Mouse (Mus musculus) midbrain, postnatal 0 days (tissue): ENCODE results near the gene Ccl6. TPM values are rescaled to one million over a fixed set of nuclear protein-coding genes. Genes with fewer than 3 reads are reported as not detected.

ENCODE experiments used
- ATAC-seq: fragments of 200-750 bp; cut with Nextera tagmentation; 2 replicates; pipeline ENCODE4 v1.8.0; 2017; ENCODE audit warnings: moderate number of reproducible peaks, mild to moderate bottlenecking, moderate TSS enrichment, moderate library complexity; ENCODE audit not compliant: low FRiP score
- DNase-seq: peaks from one replicate; pipeline ENCODE4 v3.0.0-alpha.2; 2015; ENCODE audit warnings: low spot score
- H3K27ac ChIP-seq: fragments of 300-500 bp; sonication (generic); 2 replicates; pipeline ENCODE4 v1.5.1; 2014; ENCODE audit warnings: low read depth, mild to moderate bottlenecking, low read length, mixed read lengths
- H3K27me3 ChIP-seq: fragments of 300-500 bp; sonication (generic); 2 replicates; pipeline ENCODE4 v1.6.1; 2014; ENCODE audit warnings: low read length, control low read depth, mixed read lengths; ENCODE audit not compliant: insufficient read depth
- H3K36me3 ChIP-seq: fragments of 300-500 bp; sonication (generic); 2 replicates; pipeline ENCODE4 v1.6.1; 2014; ENCODE audit warnings: low read length, control low read depth, mixed read lengths; ENCODE audit not compliant: insufficient read depth
- H3K4me1 ChIP-seq: fragments of 300-500 bp; sonication (generic); 2 replicates; pipeline ENCODE4 v1.6.1; 2014; ENCODE audit warnings: mild to moderate bottlenecking, control low read depth, antibody characterized with exemption, low read length, mixed read lengths; ENCODE audit not compliant: insufficient read depth
- H3K4me2 ChIP-seq: fragments of 300-500 bp; sonication (generic); 2 replicates; pipeline ENCODE4 v1.6.1; 2014; ENCODE audit warnings: low read depth, mild to moderate bottlenecking, low read length, mixed read lengths; ENCODE audit not compliant: poor library complexity, severe bottlenecking
- H3K4me3 ChIP-seq: fragments of 300-500 bp; sonication (generic); 2 replicates; pipeline ENCODE4 v1.5.1; 2014; ENCODE audit warnings: low read depth, mild to moderate bottlenecking, low read length, moderate library complexity
- H3K9ac ChIP-seq: fragments of 300-500 bp; sonication (generic); replicated peaks from 2 replicates; pipeline ENCODE4 v1.6.1; 2014; ENCODE audit warnings: mild to moderate bottlenecking, low read length, moderate library complexity, mixed read lengths; ENCODE audit not compliant: poor library complexity, severe bottlenecking
- H3K9me3 ChIP-seq: fragments of 300-500 bp; sonication (generic); 2 replicates; pipeline ENCODE4 v1.6.1; 2016; ENCODE audit warnings: low read length, control low read depth
- CTCF ChIP-seq: IDR thresholded peaks from 2 replicates; pipeline ENCODE4 v1.5.1; 2016; ENCODE audit warnings: antibody characterized with exemption, mild to moderate bottlenecking
- WGBS: fragments of 180-500 bp; shearing (Covaris S2); extraction: QIAGEN DNeasy Blood & Tissue Kit; methylation state at CpG from one replicate; pipeline ENCODE4 v1.1.7; 2014; 5-methylcytosine and 5-hydroxymethylcytosine counted together
- polyA plus RNA-seq: library from polyadenylated mRNA; unstranded; fragments of >200 nt; fragmentation: Nextera tagmentation; extraction: Ambion mirVana; gene quantifications from 2 replicates; pipeline ENCODE4 v1.2.1, GENCODE M21; 2015
- total RNA-seq: library from RNA; depleted of rRNA; stranded (reverse); fragments of >200 nt; gene quantifications from 2 replicates; pipeline ENCODE4 v1.2.3, GENCODE M21; 2014

The Ccl6 gene
- total and polyA plus RNA-seq, 2 experiments from 2014 or later, result 1.8 to 3.6 TPM

DNA sequence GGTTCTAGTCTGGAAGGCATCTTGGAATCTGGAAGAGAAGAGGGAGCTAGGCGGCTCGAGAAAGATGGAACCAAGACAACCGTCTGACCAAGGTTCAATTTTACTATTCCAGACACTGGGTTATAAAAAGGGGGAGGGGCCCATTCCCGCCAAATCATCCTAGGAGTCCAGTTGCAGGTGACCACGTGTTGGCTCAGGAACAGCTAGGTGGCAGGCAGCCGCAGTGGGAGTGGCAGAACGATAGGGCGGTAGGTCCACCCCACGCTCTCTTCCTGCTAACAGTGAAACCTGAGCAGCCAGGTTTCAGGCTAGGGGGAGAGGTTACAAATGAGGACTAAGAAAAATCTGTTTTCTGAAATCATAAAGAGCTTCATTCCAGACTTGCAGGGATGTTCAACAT is 20.1 kb downstream of the Ccl6 start:
- H3K4me3 ChIP-seq, result no peak overlapping the region
- H3K4me2 ChIP-seq, result no peak overlapping the region
- no peaks in the 10 kb centered on the region for H3K4me1 ChIP-seq
- H3K9ac ChIP-seq, result no peak overlapping the region
- H3K36me3 ChIP-seq, result no peaks in the 10 kb centered on the region
- no peaks in the 10 kb centered on the region for H3K27me3 ChIP-seq
- DNase-seq (no peak), ATAC-seq (no peak)
- H3K27ac ChIP-seq, result no peak overlapping the region
- no peak for TF ChIP-seq CTCF
- WGBS, result 74% methylated on average over 9 of the region's 9 CpGs
- H3K9me3 ChIP-seq, result no peaks in the 10 kb centered on the region

DNA sequence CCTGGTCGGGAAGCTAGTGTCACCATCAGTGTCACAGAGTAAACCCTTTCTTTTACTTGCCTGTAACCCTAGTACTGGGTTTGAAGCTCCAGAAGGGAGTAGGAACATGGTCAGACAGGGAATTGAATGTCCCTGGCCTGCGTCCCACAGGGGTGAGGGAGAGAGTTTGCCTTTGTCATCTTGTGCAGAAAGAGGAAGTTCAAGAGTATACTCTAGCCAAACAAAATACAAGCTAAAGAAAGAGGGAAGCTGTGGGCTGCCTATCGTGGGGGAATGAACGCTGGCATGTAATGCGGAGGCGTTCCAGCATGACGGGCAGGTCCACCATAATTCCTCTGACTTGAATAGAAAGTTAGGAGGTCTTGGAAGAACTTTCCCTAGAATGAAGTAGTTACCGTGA is 20.7 kb downstream of the Ccl6 start:
- no peak for TF ChIP-seq CTCF
- no peak overlapping the region for H3K4me2 ChIP-seq
- ATAC-seq, result no peak
- DNase-seq, result no peak
- H3K4me1 ChIP-seq, result no peaks in the 10 kb centered on the region
- 91% methylated on average over 8 of the region's 8 CpGs for WGBS
- no peak overlapping the region for H3K9ac ChIP-seq
- H3K27ac ChIP-seq, result no peak overlapping the region
- H3K4me3 ChIP-seq, result no peak overlapping the region
- H3K27me3 ChIP-seq, result no peaks in the 10 kb centered on the region
- H3K36me3 ChIP-seq, result no peaks in the 10 kb centered on the region
- no peaks in the 10 kb centered on the region for H3K9me3 ChIP-seq

DNA sequence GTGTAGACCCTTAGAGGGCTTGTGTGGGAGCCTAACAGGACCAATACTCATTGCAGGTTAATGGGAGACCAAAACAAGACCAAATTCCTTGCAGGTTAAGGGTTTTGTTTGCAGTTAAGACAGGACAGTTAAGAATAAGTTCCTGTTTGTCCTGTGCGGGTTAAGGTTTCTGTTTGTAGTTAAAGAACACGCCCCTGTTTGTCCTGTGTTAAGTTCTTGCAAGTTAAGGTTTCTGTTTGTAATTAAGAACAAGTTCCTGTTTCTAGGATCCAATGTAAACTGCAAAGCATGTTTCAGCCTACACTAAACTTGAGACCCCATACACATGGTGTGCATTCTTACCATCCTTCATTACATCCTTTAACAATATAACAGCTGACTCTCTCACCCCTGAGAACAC is 22.7 kb downstream of the Ccl6 start:
- DNase-seq, result no peak
- ATAC-seq, result no peak
- TF ChIP-seq CTCF, result no peak
- no peak overlapping the region for H3K27ac ChIP-seq
- H3K4me1 ChIP-seq, result no peaks in the 10 kb centered on the region
- WGBS, result 91% methylated on average over 2 of the region's 2 CpGs
- H3K4me3 ChIP-seq, result no peak overlapping the region
- no peaks in the 10 kb centered on the region for H3K36me3 ChIP-seq
- H3K9me3 ChIP-seq, result no peaks in the 10 kb centered on the region
- H3K9ac ChIP-seq, result no peak overlapping the region
- H3K27me3 ChIP-seq, result no peaks in the 10 kb centered on the region
- H3K4me2 ChIP-seq, result no peak overlapping the region

DNA sequence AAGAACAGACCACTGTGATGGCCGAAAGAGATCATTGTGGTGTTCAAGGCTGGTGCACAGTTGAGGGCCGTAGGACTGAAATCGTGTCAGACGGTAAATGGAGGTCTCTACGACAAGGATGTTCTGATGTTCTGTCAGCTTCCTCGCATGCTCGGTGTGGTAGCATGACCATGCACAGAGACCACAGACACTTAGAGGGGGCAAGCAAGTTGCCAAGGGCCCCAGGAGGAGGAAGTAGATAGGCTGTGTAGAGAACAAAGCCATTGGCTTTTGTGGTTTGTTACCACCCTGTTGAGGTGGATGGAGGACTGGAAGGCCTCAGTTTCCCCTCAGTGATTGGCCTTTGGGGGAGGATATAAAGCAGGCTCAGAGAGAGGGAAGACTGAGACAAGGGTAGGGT is 23.6 kb downstream of the Ccl6 start:
- H3K27me3 ChIP-seq, result no peaks in the 10 kb centered on the region
- no peak for ATAC-seq
- H3K4me3 ChIP-seq, result no peak overlapping the region
- no peak overlapping the region for H3K9ac ChIP-seq
- no peak for TF ChIP-seq CTCF
- no peak overlapping the region for H3K4me2 ChIP-seq
- DNase-seq, result no peak
- H3K4me1 ChIP-seq, result no peaks in the 10 kb centered on the region
- no peak overlapping the region for H3K27ac ChIP-seq
- no peaks in the 10 kb centered on the region for H3K9me3 ChIP-seq
- 94% methylated on average over 7 of the region's 7 CpGs for WGBS
- H3K36me3 ChIP-seq, result no peaks in the 10 kb centered on the region

DNA sequence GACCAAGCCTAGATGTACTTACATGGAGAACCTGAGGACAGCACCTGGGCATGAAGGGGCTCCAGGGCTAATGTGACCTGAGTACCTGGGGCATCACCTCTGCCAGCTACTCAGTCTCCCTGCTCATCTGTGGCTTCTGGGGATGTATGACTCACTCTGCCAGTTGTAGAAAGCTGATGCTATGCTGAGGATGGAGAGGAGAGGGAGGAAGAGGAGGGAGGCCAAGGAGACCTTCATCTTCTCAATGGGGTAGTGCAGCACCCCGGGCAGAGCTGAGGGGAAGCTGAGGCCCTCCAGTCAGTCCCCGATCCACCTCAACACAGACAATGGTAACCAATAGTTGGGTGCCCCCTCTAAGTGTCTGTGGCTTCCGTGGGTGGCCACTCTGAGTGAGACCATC is 24.1 kb downstream of the Ccl6 start:
- Histone ChIP-seq H3K4me1 (no peaks in the 10 kb centered on the region), H3K4me3 (no peak overlapping the region), H3K9ac (no peak overlapping the region), H3K27me3 (no peaks in the 10 kb centered on the region), H3K4me2 (no peak overlapping the region), H3K27ac (no peak overlapping the region), H3K36me3 (no peaks in the 10 kb centered on the region), H3K9me3 (no peaks in the 10 kb centered on the region)
- WGBS, result 83% methylated on average over 3 of the region's 3 CpGs
- ATAC-seq (no peak), DNase-seq (no peak)
- no peak for TF ChIP-seq CTCF

DNA sequence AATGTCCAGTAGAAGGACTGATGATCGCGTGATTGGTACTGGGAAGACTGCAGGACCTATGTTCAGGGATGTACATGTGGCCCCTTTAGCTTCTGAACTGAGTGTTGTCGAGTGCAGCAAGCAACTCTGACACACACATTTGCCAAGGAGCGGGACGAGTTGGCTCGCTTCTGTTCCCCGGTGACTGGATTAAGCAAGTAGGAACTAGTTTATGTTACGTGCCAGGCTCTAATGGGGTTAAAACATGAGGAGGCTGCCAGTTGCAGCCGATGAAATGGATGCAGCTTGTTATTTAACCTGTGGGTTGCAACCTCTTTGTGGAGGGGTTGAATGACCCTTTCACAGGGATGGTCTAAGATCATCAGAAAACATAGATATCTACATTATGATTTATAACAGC is 24.8 kb downstream of the Ccl6 start:
- Histone ChIP-seq H3K9ac (no peak overlapping the region), H3K4me2 (no peak overlapping the region), H3K4me3 (no peak overlapping the region), H3K27me3 (no peaks in the 10 kb centered on the region), H3K36me3 (no peaks in the 10 kb centered on the region), H3K4me1 (no peaks in the 10 kb centered on the region), H3K27ac (no peak overlapping the region), H3K9me3 (no peaks in the 10 kb centered on the region)
- DNase-seq, result no peak
- no peak for ATAC-seq
- 91% methylated on average over 9 of the region's 9 CpGs for WGBS
- TF ChIP-seq CTCF, result no peak

DNA sequence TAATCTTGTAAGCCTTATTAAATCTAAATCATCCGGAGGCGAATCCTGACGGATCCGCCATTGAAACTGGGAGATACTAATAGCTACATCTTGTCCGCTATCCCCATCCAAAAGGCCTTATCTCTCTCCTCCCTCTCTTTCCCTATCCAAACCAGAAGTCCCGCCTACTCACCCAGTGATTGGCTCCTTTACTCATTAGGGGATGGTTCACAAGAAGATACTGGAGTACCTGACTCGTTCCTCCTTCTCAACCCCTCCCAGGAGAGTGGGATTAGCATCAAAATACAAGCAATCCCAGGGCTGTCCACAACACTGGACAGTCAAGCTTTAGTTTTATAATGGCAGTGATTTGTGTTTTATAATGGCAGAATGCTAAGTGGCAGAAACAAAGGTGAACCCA is 25.6 kb downstream of the Ccl6 start:
- ATAC-seq, result no peak
- Histone ChIP-seq H3K9ac (no peak overlapping the region), H3K4me2 (no peak overlapping the region), H3K4me3 (no peak overlapping the region), H3K9me3 (no peaks in the 10 kb centered on the region), H3K27me3 (no peaks in the 10 kb centered on the region), H3K4me1 (no peaks in the 10 kb centered on the region), H3K27ac (no peak overlapping the region), H3K36me3 (no peaks in the 10 kb centered on the region)
- WGBS, result 77% methylated on average over 7 of the region's 7 CpGs
- DNase-seq, result no peak
- no peak for TF ChIP-seq CTCF
